Mouse (Mus musculus): Measurements from ENCODE around the gene Btbd19. TPM values are rescaled to one million over a fixed set of nuclear protein-coding genes. Genes with fewer than 3 reads are reported as not detected.

Gene Btbd19
- polyA plus RNA-seq, 1 experiment from 2014 or later = 3.2 TPM

- peaks cover 30% of the 10 kb centered on the region for H3K27me3 ChIP-seq
- peak overlapping the region; percentile 79 for H3K27ac ChIP-seq (replicated peaks)
- peak overlapping the region; percentile 98 for H3K4me2 ChIP-seq
- peak overlapping the region; percentile 80; the same call in 1 of the 2 replicates for H3K4me3 ChIP-seq (replicated peaks)
- WGBS (ENCODE audit: insufficient replicate concordance) = 25% methylated on average over 2 of the region's 2 CpGs
- no peak for ATAC-seq (ENCODE audit: insufficient read depth)
- peaks cover 52% of the 10 kb centered on the region for H3K4me1 ChIP-seq (replicated peaks)
- H3K9me3 ChIP-seq (replicated peaks) = no peaks in the 10 kb centered on the region
- no peak overlapping the region for H3K9ac ChIP-seq
- 0 out of 2 replicates have a peak, but pooled peaks cover 4% of the 10 kb centered on the region for H3K36me3 ChIP-seq (replicated peaks)
Observed at GRCm38 (mm10) chr4:117134601-117134995, 9.1 kb upstream of the Btbd19 start.

GRCm38 (mm10) chr4:117133817-117134600 lies 8.5 kb upstream of the Btbd19 start, which contains the start of gene Plk3:
Gene Plk3 (minus strand): TSS chr4:117133963.
- Histone ChIP-seq H3K27ac (replicated peaks) (peak within 1 kb of the TSS; percentile 79), H3K27me3 (peaks cover 30% of the 10 kb centered on the region), H3K9ac (peak within 1 kb of the TSS; percentile 76), H3K36me3 (replicated peaks) (0 out of 2 replicates have a peak, but pooled peaks cover 4% of the 10 kb centered on the region), H3K4me1 (replicated peaks) (peaks cover 50% of the 10 kb centered on the region), H3K9me3 (replicated peaks) (no peaks in the 10 kb centered on the region), H3K4me3 (replicated peaks) (peak within 1 kb of the TSS; percentile 80), H3K4me2 (peak within 1 kb of the TSS; percentile 98)
- 2% methylated on average over 48 of the region's 48 CpGs for WGBS (ENCODE audit: insufficient replicate concordance)
- ATAC-seq (ENCODE audit: insufficient read depth) = peak; percentile 71

GRCm38 (mm10) chr4:117133366-117133796 lies 7.9 kb upstream of the Btbd19 start:
- Histone ChIP-seq H3K9me3 (replicated peaks) (no peaks in the 10 kb centered on the region), H3K4me1 (replicated peaks) (peaks cover 47% of the 10 kb centered on the region), H3K4me3 (replicated peaks) (peak overlapping the region; percentile 80), H3K27me3 (peaks cover 30% of the 10 kb centered on the region), H3K9ac (peak overlapping the region; percentile 76), H3K27ac (replicated peaks) (no peak overlapping the region), H3K36me3 (replicated peaks) (peaks cover 10% of the 10 kb centered on the region; the same call in 1 of the 2 replicates), H3K4me2 (peak overlapping the region; percentile 98)
- WGBS (ENCODE audit: insufficient replicate concordance) = under 1% methylated on average over 42 of the region's 42 CpGs
- ATAC-seq (ENCODE audit: insufficient read depth) = peak; percentile 2; the same call in 1 of the 2 replicates

GRCm38 (mm10) chr4:117132794-117133143 lies 7.2 kb upstream of the Btbd19 start:
- peaks cover 30% of the 10 kb centered on the region for H3K27me3 ChIP-seq
- peak overlapping the region; percentile 76; the same call in 1 of the 2 replicates for H3K9ac ChIP-seq
- no peak overlapping the region for H3K27ac ChIP-seq (replicated peaks)
- no peaks in the 10 kb centered on the region for H3K9me3 ChIP-seq (replicated peaks)
- H3K36me3 ChIP-seq (replicated peaks) = peaks cover 15% of the 10 kb centered on the region; the same call in 1 of the 2 replicates
- ATAC-seq (ENCODE audit: insufficient read depth) = no peak
- 20% methylated on average over 11 of the region's 11 CpGs for WGBS (ENCODE audit: insufficient replicate concordance)
- peak overlapping the region; percentile 98 for H3K4me2 ChIP-seq
- H3K4me3 ChIP-seq (replicated peaks) = peak overlapping the region; percentile 80
- peaks cover 47% of the 10 kb centered on the region for H3K4me1 ChIP-seq (replicated peaks)

GRCm38 (mm10) chr4:117131890-117132793 lies 6.6 kb upstream of the Btbd19 start:
- Histone ChIP-seq H3K9ac (no peak overlapping the region), H3K36me3 (replicated peaks) (peaks cover 15% of the 10 kb centered on the region; the same call in 1 of the 2 replicates), H3K27me3 (peaks cover 30% of the 10 kb centered on the region), H3K4me2 (peak overlapping the region; percentile 98), H3K27ac (replicated peaks) (no peak overlapping the region), H3K4me1 (replicated peaks) (peaks cover 48% of the 10 kb centered on the region), H3K9me3 (replicated peaks) (no peaks in the 10 kb centered on the region), H3K4me3 (replicated peaks) (peak overlapping the region; percentile 80)
- ATAC-seq (ENCODE audit: insufficient read depth) = no peak
- WGBS (ENCODE audit: insufficient replicate concordance) = 40% methylated on average over 7 of the region's 7 CpGs

- 74% methylated on average over 6 of the region's 6 CpGs for WGBS (ENCODE audit: insufficient replicate concordance)
- H3K36me3 ChIP-seq (replicated peaks) = peaks cover 15% of the 10 kb centered on the region; the same call in 1 of the 2 replicates
- no peak overlapping the region for H3K27ac ChIP-seq (replicated peaks)
- H3K4me3 ChIP-seq (replicated peaks) = no peak overlapping the region
- no peaks in the 10 kb centered on the region for H3K9me3 ChIP-seq (replicated peaks)
- H3K4me1 ChIP-seq (replicated peaks) = peaks cover 52% of the 10 kb centered on the region
- H3K27me3 ChIP-seq = peaks cover 30% of the 10 kb centered on the region
- ATAC-seq (ENCODE audit: insufficient read depth) = no peak
- H3K4me2 ChIP-seq = no peak overlapping the region
- no peak overlapping the region for H3K9ac ChIP-seq
Observed at GRCm38 (mm10) chr4:117131198-117131597, 5.7 kb upstream of the Btbd19 start.

- H3K4me1 ChIP-seq (replicated peaks) = peaks cover 51% of the 10 kb centered on the region
- peaks cover 15% of the 10 kb centered on the region; the same call in 1 of the 2 replicates for H3K36me3 ChIP-seq (replicated peaks)
- H3K4me2 ChIP-seq = no peak overlapping the region
- H3K4me3 ChIP-seq (replicated peaks) = no peak overlapping the region
- peaks cover 30% of the 10 kb centered on the region for H3K27me3 ChIP-seq
- H3K9me3 ChIP-seq (replicated peaks) = no peaks in the 10 kb centered on the region
- no peak overlapping the region for H3K9ac ChIP-seq
- WGBS (ENCODE audit: insufficient replicate concordance) = 77% methylated on average over 6 of the region's 6 CpGs
- no peak overlapping the region for H3K27ac ChIP-seq (replicated peaks)
- no peak for ATAC-seq (ENCODE audit: insufficient read depth)
Observed at GRCm38 (mm10) chr4:117130790-117131189, 5.3 kb upstream of the Btbd19 start.

- H3K27ac ChIP-seq (replicated peaks) = no peak overlapping the region
- peaks cover 23% of the 10 kb centered on the region for H3K27me3 ChIP-seq
- no peak overlapping the region for H3K4me2 ChIP-seq
- 80% methylated on average over 33 of the region's 33 CpGs for WGBS (ENCODE audit: insufficient replicate concordance)
- peaks cover 15% of the 10 kb centered on the region; the same call in 1 of the 2 replicates for H3K36me3 ChIP-seq (replicated peaks)
- no peak overlapping the region for H3K4me3 ChIP-seq (replicated peaks)
- no peaks in the 10 kb centered on the region for H3K9me3 ChIP-seq (replicated peaks)
- H3K9ac ChIP-seq = no peak overlapping the region
- ATAC-seq (ENCODE audit: insufficient read depth) = no peak
- H3K4me1 ChIP-seq (replicated peaks) = peaks cover 52% of the 10 kb centered on the region
Observed at GRCm38 (mm10) chr4:117127991-117128686, 2.6 kb upstream of the Btbd19 start.

GRCm38 (mm10) chr4:117126675-117127290 lies 1.3 kb upstream of the Btbd19 start, which contains the start of gene Tctex1d4:
Gene Tctex1d4 (plus strand): TSS chr4:117126794.
- H3K36me3 ChIP-seq (replicated peaks) = peaks cover 15% of the 10 kb centered on the region; the same call in 1 of the 2 replicates
- H3K9ac ChIP-seq = no peak within 1 kb of the TSS
- ATAC-seq (ENCODE audit: insufficient read depth) = no peak
- H3K4me2 ChIP-seq = peak within 1 kb of the TSS; percentile 1; the same call in 1 of the 2 replicates
- H3K27ac ChIP-seq (replicated peaks) = peak within 1 kb of the TSS; percentile 78
- no peaks in the 10 kb centered on the region for H3K9me3 ChIP-seq (replicated peaks)
- no peak within 1 kb of the TSS for H3K4me3 ChIP-seq (replicated peaks)
- H3K4me1 ChIP-seq (replicated peaks) = peaks cover 41% of the 10 kb centered on the region
- WGBS (ENCODE audit: insufficient replicate concordance) = 60% methylated on average over 9 of the region's 9 CpGs
- peaks cover 10% of the 10 kb centered on the region for H3K27me3 ChIP-seq
